Mouse (Mus musculus) stomach, postnatal 0 days (tissue): ENCODE measurements around the gene Apba2. TPM values are rescaled to one million over a fixed set of nuclear protein-coding genes. Genes with fewer than 3 reads are reported as not detected.
A peak's percentile ranks its signal among the peaks of the same experiment; 100 is the strongest.

ENCODE experiments used
- ATAC-seq: fragments of 200-750 bp; cut with Nextera tagmentation; 2 replicates; pipeline ENCODE4 v1.8.0; 2017; ENCODE audit not compliant: low FRiP score, low TSS enrichment
- DNase-seq: peaks from one replicate; pipeline ENCODE4 v3.0.0-alpha.2; 2016; ENCODE audit warnings: low spot score
- H3K27ac ChIP-seq: fragments of 300-500 bp; sonication (generic); replicated peaks from 2 replicates; pipeline ENCODE4 v1.5.1; 2014; ENCODE audit warnings: mild to moderate bottlenecking, control low read depth
- H3K27me3 ChIP-seq: fragments of 300-500 bp; sonication (generic); 2 replicates; pipeline ENCODE4 v1.6.1; 2014; ENCODE audit warnings: low read length; ENCODE audit not compliant: control insufficient read depth, insufficient read depth
- H3K36me3 ChIP-seq: fragments of 300-500 bp; sonication (generic); 2 replicates; pipeline ENCODE4 v1.6.1; 2014; ENCODE audit warnings: low read length, mixed read lengths; ENCODE audit not compliant: control insufficient read depth, insufficient read depth
- H3K4me1 ChIP-seq: fragments of 300-500 bp; sonication (generic); replicated peaks from 2 replicates; pipeline ENCODE4 v1.6.1; 2014; ENCODE audit warnings: antibody characterized with exemption; ENCODE audit not compliant: control insufficient read depth, insufficient read depth
- H3K4me2 ChIP-seq: fragments of 300-500 bp; sonication (generic); replicated peaks from 2 replicates; pipeline ENCODE4 v1.6.1; 2014; ENCODE audit warnings: low read depth, mild to moderate bottlenecking, control low read depth, moderate library complexity
- H3K4me3 ChIP-seq: fragments of 300-500 bp; sonication (generic); 2 replicates; pipeline ENCODE4 v1.5.1; 2014; ENCODE audit warnings: low read depth, low read length, control low read depth
- H3K9ac ChIP-seq: fragments of 300-500 bp; sonication (generic); 2 replicates; pipeline ENCODE4 v1.6.1; 2014; ENCODE audit warnings: mild to moderate bottlenecking, low read length, control low read depth, mixed read lengths
- H3K9me3 ChIP-seq: fragments of 300-500 bp; sonication (generic); 2 replicates; pipeline ENCODE4 v1.6.1; 2016; ENCODE audit warnings: low read length; ENCODE audit not compliant: control insufficient read depth
- CTCF ChIP-seq: IDR thresholded peaks from 2 replicates; pipeline ENCODE4 v1.5.1; 2016; ENCODE audit warnings: antibody characterized with exemption, low read depth, mild to moderate bottlenecking, moderate library complexity
- EP300 ChIP-seq: optimal IDR thresholded peaks from 2 replicates; pipeline ENCODE3; 2016; ENCODE audit warnings: antibody characterized with exemption
- WGBS: fragments of 180-500 bp; shearing (Covaris S2); extraction: QIAGEN DNeasy Blood & Tissue Kit; methylation state at CpG from one replicate; pipeline ENCODE4 v1.1.7; 2014; 5-methylcytosine and 5-hydroxymethylcytosine counted together
- polyA plus RNA-seq: library from polyadenylated mRNA; unstranded; fragments of >200 nt; fragmentation: Nextera tagmentation; extraction: Ambion mirVana; gene quantifications from 2 replicates; pipeline ENCODE4 v1.2.1, GENCODE M21; 2015

Apba2 gene
- polyA plus RNA-seq, 1 experiment from 2014 or later = 2.6 TPM

DNA sequence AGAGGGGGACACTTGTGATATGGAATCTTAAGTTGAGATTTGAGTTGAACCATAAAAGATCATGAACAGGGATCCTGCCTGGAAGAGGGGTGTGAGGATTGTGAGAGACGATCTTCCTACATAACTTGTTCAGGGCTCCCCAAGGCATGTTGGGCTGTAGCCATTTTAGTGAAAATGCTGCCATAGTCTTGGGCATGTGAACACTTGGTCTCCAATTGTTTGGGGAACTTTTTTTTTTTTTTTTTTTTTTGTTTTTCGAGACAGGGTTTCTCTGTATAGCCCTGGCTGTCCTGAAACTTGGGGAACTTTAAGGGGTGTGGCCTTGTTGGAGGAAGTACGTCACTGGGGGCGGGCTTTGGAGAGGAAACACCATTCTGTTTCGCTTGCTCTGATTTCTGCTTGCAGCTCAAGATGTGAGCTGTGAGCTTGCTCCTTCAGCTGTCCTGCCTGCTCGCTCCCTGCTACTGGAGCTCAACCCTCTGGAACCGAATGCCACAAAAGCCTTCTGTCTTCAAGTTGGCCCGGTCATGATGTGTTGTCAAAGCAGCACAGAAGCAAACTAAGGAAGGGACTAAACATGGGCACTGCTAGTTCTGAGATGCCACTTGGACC is 269.4 kb downstream of the Apba2 start:
- no peak for ATAC-seq
- no peak overlapping the region for H3K27ac ChIP-seq
- WGBS = 81% methylated on average over 8 of the region's 8 CpGs

GRCm38 (mm10) chr7:64773465-64773864 is 272.0 kb downstream of the Apba2 start:
- ATAC-seq (no peak), DNase-seq (no peak)
- 55% methylated on average over 10 of the region's 10 CpGs for WGBS
- TF ChIP-seq EP300 (no peak), CTCF (0 out of 2 replicates have a peak, but pooled peaks have one; percentile 15)
- Histone ChIP-seq H3K27ac (no peak overlapping the region), H3K4me2 (no peak overlapping the region), H3K9me3 (no peaks in the 10 kb centered on the region), H3K9ac (no peak overlapping the region), H3K36me3 (no peaks in the 10 kb centered on the region), H3K4me1 (no peaks in the 10 kb centered on the region), H3K27me3 (no peaks in the 10 kb centered on the region), H3K4me3 (no peak overlapping the region)

More for the DNA sequence above, 269.4 kb downstream of the Apba2 start:
- H3K4me3 ChIP-seq = no peak overlapping the region
- H3K4me2 ChIP-seq = no peak overlapping the region
- TF ChIP-seq CTCF (no peak), EP300 (no peak)
- no peak for DNase-seq
- no peaks in the 10 kb centered on the region for H3K4me1 ChIP-seq
- no peaks in the 10 kb centered on the region for H3K9me3 ChIP-seq
- H3K9ac ChIP-seq = no peak overlapping the region
- H3K27me3 ChIP-seq = no peaks in the 10 kb centered on the region
- no peaks in the 10 kb centered on the region for H3K36me3 ChIP-seq

DNA sequence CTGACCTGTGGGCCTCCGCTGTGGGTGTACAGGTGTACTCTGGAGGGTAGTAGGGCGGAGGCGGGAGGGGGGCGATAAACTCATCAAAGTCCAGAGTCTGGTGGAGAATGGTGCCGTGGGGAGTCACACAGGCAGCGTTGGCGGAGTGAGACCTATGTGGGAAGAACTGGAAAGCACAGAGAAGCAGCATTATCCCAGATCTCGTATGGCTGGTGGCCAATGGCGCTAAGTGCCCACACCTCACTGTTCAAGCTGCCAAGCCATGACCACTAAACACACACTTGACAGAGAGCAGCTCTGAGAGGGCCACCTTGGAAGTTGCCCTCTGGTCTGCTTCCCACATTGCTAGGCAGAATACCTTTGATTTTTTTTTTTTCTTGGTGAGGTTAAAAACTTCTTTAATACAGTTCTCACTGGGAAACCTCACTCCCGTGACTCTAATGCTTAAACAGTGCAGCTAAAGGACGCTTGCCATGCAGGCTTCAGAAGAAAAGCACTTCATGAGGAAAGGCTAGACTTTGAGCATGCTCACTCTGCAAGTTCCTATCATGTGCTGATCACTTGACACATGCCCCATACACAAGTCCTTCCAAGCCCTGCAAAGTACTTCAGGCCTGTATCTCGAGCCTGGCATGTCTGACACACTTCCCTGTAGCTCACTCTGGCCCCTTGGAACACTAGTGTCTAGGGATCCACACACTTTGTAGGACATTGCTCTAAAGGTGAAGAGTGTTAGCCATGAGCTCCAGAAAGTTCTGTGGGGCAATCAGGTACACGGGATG is 275.4 kb downstream of the Apba2 start:
- TF ChIP-seq EP300 = no peak
- no peak for TF ChIP-seq CTCF
- Histone ChIP-seq H3K4me3 (no peak overlapping the region), H3K4me2 (no peak overlapping the region), H3K27ac (no peak overlapping the region), H3K36me3 (no peaks in the 10 kb centered on the region), H3K9ac (no peak overlapping the region), H3K4me1 (no peaks in the 10 kb centered on the region), H3K9me3 (no peaks in the 10 kb centered on the region), H3K27me3 (no peaks in the 10 kb centered on the region)
- no peak for DNase-seq
- ATAC-seq = no peak
- WGBS = 77% methylated on average over 13 of the region's 13 CpGs

DNA sequence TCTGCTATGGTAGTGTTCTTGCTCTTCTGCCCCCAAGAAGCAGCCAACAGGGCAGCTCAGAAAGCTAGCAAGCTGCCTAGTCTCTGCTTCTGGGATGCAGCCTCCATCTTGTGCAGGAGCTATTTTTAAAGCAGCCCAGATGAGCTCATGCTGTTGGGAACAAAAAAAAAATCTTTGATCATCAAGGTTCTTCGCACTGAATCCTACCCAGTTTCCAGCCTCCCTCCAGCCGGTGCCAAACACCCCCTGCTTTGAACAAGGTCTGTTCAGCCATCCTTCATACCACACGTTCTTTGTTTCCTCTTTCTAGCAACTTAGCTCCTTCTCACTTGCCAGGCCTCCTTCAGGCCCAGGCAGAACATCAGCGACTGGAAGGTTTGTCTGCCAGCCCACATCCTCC is 278.0 kb downstream of the Apba2 start:
- no peaks in the 10 kb centered on the region for H3K27me3 ChIP-seq
- TF ChIP-seq EP300 (no peak), CTCF (no peak)
- DNase-seq (no peak), ATAC-seq (no peak)
- H3K36me3 ChIP-seq = no peaks in the 10 kb centered on the region
- H3K4me3 ChIP-seq = no peak overlapping the region
- H3K27ac ChIP-seq = no peak overlapping the region
- no peaks in the 10 kb centered on the region for H3K4me1 ChIP-seq
- H3K4me2 ChIP-seq = no peak overlapping the region
- no peak overlapping the region for H3K9ac ChIP-seq
- no peaks in the 10 kb centered on the region for H3K9me3 ChIP-seq
- 62% methylated on average over 4 of the region's 4 CpGs for WGBS

DNA sequence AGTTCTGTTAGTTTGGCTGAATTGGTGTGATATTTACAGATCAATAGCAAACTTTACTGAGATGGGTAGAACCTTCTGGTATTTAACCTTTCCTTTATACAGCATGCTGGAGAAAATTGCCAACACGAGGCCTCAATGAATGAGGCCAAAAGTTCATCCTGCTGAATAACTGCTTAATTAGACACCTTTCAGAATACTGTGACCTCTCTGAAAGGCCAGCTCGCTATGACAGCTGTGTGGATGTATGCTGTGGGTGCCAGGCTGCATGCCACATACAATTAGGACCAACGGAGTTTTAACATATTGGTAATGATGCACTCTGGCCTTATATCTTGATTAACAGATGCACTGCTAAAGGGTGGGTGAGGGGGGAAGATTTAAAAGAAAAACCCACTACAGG is 283.5 kb downstream of the Apba2 start:
- no peak overlapping the region for H3K27ac ChIP-seq
- no peaks in the 10 kb centered on the region for H3K36me3 ChIP-seq
- no peaks in the 10 kb centered on the region for H3K27me3 ChIP-seq
- no peak overlapping the region for H3K4me2 ChIP-seq
- no peak overlapping the region for H3K4me3 ChIP-seq
- TF ChIP-seq CTCF = no peak
- no peak for TF ChIP-seq EP300
- H3K9ac ChIP-seq = no peak overlapping the region
- WGBS = 61% methylated on average over 3 of the region's 3 CpGs
- ATAC-seq (no peak), DNase-seq (no peak)
- no peaks in the 10 kb centered on the region for H3K4me1 ChIP-seq
- no peaks in the 10 kb centered on the region for H3K9me3 ChIP-seq

DNA sequence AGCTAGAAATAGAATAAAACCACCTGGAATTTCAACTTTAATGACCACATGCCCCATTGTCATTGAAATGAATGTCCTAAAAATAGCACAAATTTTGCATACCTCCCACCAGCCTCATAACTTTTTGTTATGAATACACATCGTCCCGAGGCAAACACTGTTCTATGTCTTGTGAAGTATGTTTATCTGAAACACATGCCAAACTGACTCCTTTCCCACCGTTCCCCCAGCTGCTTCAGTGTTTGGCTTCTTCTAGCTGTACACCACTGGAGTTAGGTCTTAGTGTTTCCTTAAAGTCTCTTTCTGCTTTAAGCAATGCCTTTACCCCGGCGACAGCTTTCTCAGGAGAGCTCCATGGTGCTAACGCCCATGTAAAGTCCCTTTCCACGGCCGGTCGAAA is 289.6 kb downstream of the Apba2 start:
- Histone ChIP-seq H3K27me3 (no peaks in the 10 kb centered on the region), H3K4me3 (no peak overlapping the region), H3K4me2 (no peak overlapping the region), H3K36me3 (no peaks in the 10 kb centered on the region), H3K27ac (no peak overlapping the region), H3K4me1 (no peaks in the 10 kb centered on the region; the same call in 1 of the 2 replicates), H3K9ac (no peak overlapping the region), H3K9me3 (no peaks in the 10 kb centered on the region)
- TF ChIP-seq CTCF (no peak), EP300 (no peak)
- no peak for DNase-seq
- no peak for ATAC-seq
- WGBS = 56% methylated on average over 9 of the region's 9 CpGs
